Mouse (Mus musculus): Measurements from ENCODE around the gene Nptx1.
A peak's percentile ranks its signal among the peaks of the same experiment; 100 is the strongest.

The Nptx1 gene

GRCm38 (mm10) chr11:119522779-119523178 is 24.8 kb downstream of the Nptx1 start:
- DNase-seq (ENCODE audit: low spot score), result no peak

- no peak for DNase-seq (ENCODE audit: low spot score)
Observed at GRCm38 (mm10) chr11:119521920-119522710, 25.4 kb downstream of the Nptx1 start.

GRCm38 (mm10) chr11:119520713-119521063 is 26.9 kb downstream of the Nptx1 start:
- DNase-seq (ENCODE audit: low spot score), result no peak

GRCm38 (mm10) chr11:119520005-119520712 is 27.4 kb downstream of the Nptx1 start:
- DNase-seq (ENCODE audit: low spot score), result no peak

- no peak for DNase-seq (ENCODE audit: low spot score)
Observed at GRCm38 (mm10) chr11:119519387-119519786, 28.2 kb downstream of the Nptx1 start.

- no peak for DNase-seq (ENCODE audit: low spot score)
Observed at GRCm38 (mm10) chr11:119516677-119517361, 30.7 kb downstream of the Nptx1 start.

GRCm38 (mm10) chr11:119515823-119516676 is 31.5 kb downstream of the Nptx1 start:
- DNase-seq (ENCODE audit: low spot score), result no peak

- no peak for DNase-seq (ENCODE audit: low spot score)
Observed at GRCm38 (mm10) chr11:119514967-119515636, 32.5 kb downstream of the Nptx1 start.

- DNase-seq (ENCODE audit: low spot score), result no peak
Observed at GRCm38 (mm10) chr11:119514108-119514860, 33.3 kb downstream of the Nptx1 start.

GRCm38 (mm10) chr11:119513038-119513659 is 34.4 kb downstream of the Nptx1 start:
- no peak for DNase-seq (ENCODE audit: low spot score)

GRCm38 (mm10) chr11:119509165-119509776 is 38.3 kb downstream of the Nptx1 start:
- no peak for DNase-seq (ENCODE audit: low spot score)

- no peak for DNase-seq (ENCODE audit: low spot score)
Observed at GRCm38 (mm10) chr11:119507772-119508171, 39.8 kb downstream of the Nptx1 start.

GRCm38 (mm10) chr11:119506386-119506785 is 41.2 kb downstream of the Nptx1 start:
- DNase-seq (ENCODE audit: low spot score), result no peak

- peak; percentile 75 for DNase-seq (ENCODE audit: low spot score)
Observed at GRCm38 (mm10) chr11:119503675-119504074, 43.9 kb downstream of the Nptx1 start.

GRCm38 (mm10) chr11:119500011-119500410 is 47.5 kb downstream of the Nptx1 start:
- DNase-seq (ENCODE audit: low spot score), result no peak

GRCm38 (mm10) chr11:119499297-119499696 is 48.3 kb downstream of the Nptx1 start:
- no peak for DNase-seq (ENCODE audit: low spot score)

- no peak for DNase-seq (ENCODE audit: low spot score)
Observed at GRCm38 (mm10) chr11:119497451-119497850, 50.1 kb downstream of the Nptx1 start.

GRCm38 (mm10) chr11:119496147-119496546 is 51.4 kb downstream of the Nptx1 start:
- DNase-seq (ENCODE audit: low spot score), result no peak

GRCm38 (mm10) chr11:119493516-119493915 is 54.0 kb downstream of the Nptx1 start:
- DNase-seq (ENCODE audit: low spot score), result no peak

GRCm38 (mm10) chr11:119492830-119493229 is 54.7 kb downstream of the Nptx1 start:
- DNase-seq (ENCODE audit: low spot score), result no peak
